Mouse (Mus musculus) liver, embryonic 15.5 days (tissue): ENCODE results near the gene Nedd8. TPM values are rescaled to one million over a fixed set of nuclear protein-coding genes. Genes with fewer than 3 reads are reported as not detected.
A peak's percentile ranks its signal among the peaks of the same experiment; 100 is the strongest.

Experiments
- ATAC-seq: fragments of 200-750 bp; cut with Nextera tagmentation; 2 replicates; pipeline ENCODE4 v1.8.0; 2017; ENCODE audit warnings: moderate number of reproducible peaks, mild to moderate bottlenecking, moderate library complexity; ENCODE audit not compliant: insufficient read depth
- H3K27ac ChIP-seq: fragments of 300-500 bp; sonication (generic); replicated peaks from 2 replicates; pipeline ENCODE4 v1.5.1; 2015; ENCODE audit warnings: mild to moderate bottlenecking, inconsistent platforms
- H3K27me3 ChIP-seq: fragments of 300-500 bp; sonication (generic); 2 replicates; pipeline ENCODE4 v1.6.1; 2015; ENCODE audit warnings: mild to moderate bottlenecking, inconsistent platforms
- H3K36me3 ChIP-seq: fragments of 300-500 bp; sonication (generic); replicated peaks from 2 replicates; pipeline ENCODE4 v1.6.1; 2015; ENCODE audit warnings: moderate library complexity, mild to moderate bottlenecking, inconsistent platforms
- H3K4me1 ChIP-seq: fragments of 300-500 bp; sonication (generic); replicated peaks from 2 replicates; pipeline ENCODE4 v1.6.1; 2015; ENCODE audit warnings: inconsistent platforms
- H3K4me2 ChIP-seq: fragments of 300-500 bp; sonication (generic); 2 replicates; pipeline ENCODE4 v1.6.1; 2015; ENCODE audit warnings: moderate library complexity, mild to moderate bottlenecking, inconsistent platforms
- H3K4me3 ChIP-seq: fragments of 300-500 bp; sonication (generic); replicated peaks from 2 replicates; pipeline ENCODE4 v1.5.1; 2015; ENCODE audit warnings: mild to moderate bottlenecking, inconsistent platforms
- H3K9ac ChIP-seq: fragments of 300-500 bp; sonication (generic); 2 replicates; pipeline ENCODE4 v1.6.1; 2015; ENCODE audit warnings: moderate library complexity, mild to moderate bottlenecking, inconsistent platforms
- H3K9me3 ChIP-seq: fragments of 300-500 bp; sonication (generic); replicated peaks from 2 replicates; pipeline ENCODE4 v1.6.1; 2016; ENCODE audit warnings: inconsistent platforms
- WGBS: fragments of 180-500 bp; shearing (Covaris S2); methylation state at CpG from one replicate; pipeline ENCODE4 v1.1.7; 2015; ENCODE audit warnings: mixed read lengths; ENCODE audit not compliant: insufficient replicate concordance; 5-methylcytosine and 5-hydroxymethylcytosine counted together
- polyA plus RNA-seq: library from polyadenylated mRNA; unstranded; fragments of >200 nt; fragmentation: Nextera tagmentation; extraction: Ambion mirVana; gene quantifications from 2 replicates; pipeline ENCODE4 v1.2.1, GENCODE M21; 2015

Nedd8 gene
- polyA plus RNA-seq = 218 and 233 TPM in 2 replicates

- H3K9ac ChIP-seq = peak within 1 kb of the TSS; percentile 76
- no peaks in the 10 kb centered on the region for H3K27me3 ChIP-seq
- peak within 1 kb of the TSS; percentile 75 for H3K4me2 ChIP-seq
- ATAC-seq = peak; percentile 98
- H3K36me3 ChIP-seq = peaks cover 30% of the 10 kb centered on the region
- H3K4me3 ChIP-seq = peak within 1 kb of the TSS; percentile 79
- H3K9me3 ChIP-seq = no peaks in the 10 kb centered on the region
- under 1% methylated on average over 38 of the region's 38 CpGs for WGBS
- peaks cover 32% of the 10 kb centered on the region for H3K4me1 ChIP-seq
- peak within 1 kb of the TSS; percentile 88 for H3K27ac ChIP-seq
Observed at GRCm38 (mm10) chr14:55671833-55672740, at the start of gene Nedd8, which contains the start of gene Gmpr2. Nedd8 (minus strand) TSS chr14:55672124. Gmpr2 (plus strand) TSS chr14:55671941.

- Histone ChIP-seq H3K4me2 (peak overlapping the region; percentile 87), H3K4me3 (peak overlapping the region; percentile 85)
- ATAC-seq = no peak
Observed at GRCm38 (mm10) chr14:55721076-55721475, 49.2 kb upstream of the Nedd8 start.

GRCm38 (mm10) chr14:55720666-55721065 lies 48.7 kb upstream of the Nedd8 start:
- Histone ChIP-seq H3K9ac (no peak overlapping the region), H3K4me1 (peaks cover 50% of the 10 kb centered on the region), H3K9me3 (no peaks in the 10 kb centered on the region), H3K36me3 (peaks cover 14% of the 10 kb centered on the region; the same call in 1 of the 2 replicates), H3K4me3 (peak overlapping the region; percentile 85; the same call in 1 of the 2 replicates), H3K27ac (peak overlapping the region; percentile 87), H3K27me3 (no peaks in the 10 kb centered on the region), H3K4me2 (peak overlapping the region; percentile 87)
- 91% methylated on average over 12 of the region's 12 CpGs for WGBS
- ATAC-seq = no peak

More at GRCm38 (mm10) chr14:55721076-55721475, 49.2 kb upstream of the Nedd8 start:
- Histone ChIP-seq H3K36me3 (peaks cover 14% of the 10 kb centered on the region; the same call in 1 of the 2 replicates), H3K4me1 (peaks cover 50% of the 10 kb centered on the region), H3K9me3 (no peaks in the 10 kb centered on the region), H3K9ac (peak overlapping the region; percentile 74; the same call in 1 of the 2 replicates), H3K27ac (peak overlapping the region; percentile 87), H3K27me3 (no peaks in the 10 kb centered on the region)
- 70% methylated on average over 6 of the region's 6 CpGs for whole genome bisulfite sequencing

- Histone ChIP-seq H3K4me1 (peaks cover 48% of the 10 kb centered on the region), H3K9ac (no peak overlapping the region), H3K4me2 (no peak overlapping the region), H3K27me3 (no peaks in the 10 kb centered on the region), H3K9me3 (no peaks in the 10 kb centered on the region), H3K4me3 (no peak overlapping the region), H3K36me3 (peaks cover 14% of the 10 kb centered on the region; the same call in 1 of the 2 replicates), H3K27ac (no peak overlapping the region)
- ATAC-seq = no peak
- 79% methylated on average over 6 of the region's 6 CpGs for WGBS
Observed at GRCm38 (mm10) chr14:55719737-55720136, 47.8 kb upstream of the Nedd8 start.

- 67% methylated on average over 8 of the region's 8 CpGs for WGBS
- H3K4me2 ChIP-seq = no peak overlapping the region
- no peak overlapping the region for H3K9ac ChIP-seq
- H3K9me3 ChIP-seq = no peaks in the 10 kb centered on the region
- H3K4me3 ChIP-seq = no peak overlapping the region
- no peak for ATAC-seq
- H3K4me1 ChIP-seq = peaks cover 42% of the 10 kb centered on the region
- peaks cover 12% of the 10 kb centered on the region; the same call in 1 of the 2 replicates for H3K27me3 ChIP-seq
- peaks cover 14% of the 10 kb centered on the region; the same call in 1 of the 2 replicates for H3K36me3 ChIP-seq
- no peak overlapping the region for H3K27ac ChIP-seq
Observed at GRCm38 (mm10) chr14:55716884-55717283, 45.0 kb upstream of the Nedd8 start.

GRCm38 (mm10) chr14:55716271-55716670 lies 44.3 kb upstream of the Nedd8 start:
- Histone ChIP-seq H3K9me3 (no peaks in the 10 kb centered on the region), H3K4me1 (peaks cover 36% of the 10 kb centered on the region), H3K27me3 (peaks cover 12% of the 10 kb centered on the region; the same call in 1 of the 2 replicates), H3K36me3 (peaks cover 14% of the 10 kb centered on the region; the same call in 1 of the 2 replicates), H3K4me2 (no peak overlapping the region), H3K27ac (no peak overlapping the region), H3K9ac (no peak overlapping the region), H3K4me3 (no peak overlapping the region)
- WGBS = 83% methylated on average over 6 of the region's 6 CpGs
- ATAC-seq = no peak

- Histone ChIP-seq H3K27me3 (peaks cover 12% of the 10 kb centered on the region; the same call in 1 of the 2 replicates), H3K36me3 (peaks cover 14% of the 10 kb centered on the region; the same call in 1 of the 2 replicates), H3K4me2 (no peak overlapping the region), H3K9me3 (no peaks in the 10 kb centered on the region), H3K4me1 (peaks cover 34% of the 10 kb centered on the region), H3K4me3 (no peak overlapping the region), H3K9ac (no peak overlapping the region), H3K27ac (no peak overlapping the region)
- no peak for ATAC-seq
- 29% methylated on average over 6 of the region's 6 CpGs for WGBS
Observed at GRCm38 (mm10) chr14:55714893-55715292, 43.0 kb upstream of the Nedd8 start.

- peak; percentile 11; the same call in 1 of the 2 replicates for ATAC-seq
- WGBS = 13% methylated on average over 4 of the region's 4 CpGs
- H3K9ac ChIP-seq = peak within 1 kb of the TSS; percentile 21; the same call in 1 of the 2 replicates
Observed at GRCm38 (mm10) chr14:55713729-55714122, 41.8 kb upstream of the Nedd8 start, which contains the start of gene Tgm1. Tgm1 (minus strand) TSS chr14:55713926.

GRCm38 (mm10) chr14:55713007-55713728 lies 41.2 kb upstream of the Nedd8 start:
- 12% methylated on average over 25 of the region's 25 CpGs for WGBS
- H3K36me3 ChIP-seq = peaks cover 1% of the 10 kb centered on the region; the same call in 1 of the 2 replicates
- peak overlapping the region; percentile 21; the same call in 1 of the 2 replicates for H3K9ac ChIP-seq
- peak; percentile 66 for ATAC-seq
- H3K4me2 ChIP-seq = peak overlapping the region; percentile 66
- peaks cover 34% of the 10 kb centered on the region for H3K4me1 ChIP-seq
- H3K9me3 ChIP-seq = no peaks in the 10 kb centered on the region
- no peak overlapping the region for H3K27ac ChIP-seq
- H3K27me3 ChIP-seq = peaks cover 12% of the 10 kb centered on the region; the same call in 1 of the 2 replicates
- H3K4me3 ChIP-seq = peak overlapping the region; percentile 43

More at GRCm38 (mm10) chr14:55713729-55714122, 41.8 kb upstream of the Nedd8 start, which contains the start of gene Tgm1:
- Histone ChIP-seq H3K4me3 (peak within 1 kb of the TSS; percentile 43), H3K27me3 (peaks cover 12% of the 10 kb centered on the region; the same call in 1 of the 2 replicates), H3K36me3 (peaks cover 7% of the 10 kb centered on the region; the same call in 1 of the 2 replicates), H3K9me3 (no peaks in the 10 kb centered on the region), H3K4me1 (peaks cover 34% of the 10 kb centered on the region), H3K4me2 (peak within 1 kb of the TSS; percentile 66), H3K27ac (no peak within 1 kb of the TSS)

- Histone ChIP-seq H3K4me3 (no peak overlapping the region), H3K4me1 (peaks cover 44% of the 10 kb centered on the region), H3K9me3 (no peaks in the 10 kb centered on the region), H3K36me3 (no peaks in the 10 kb centered on the region), H3K27me3 (peaks cover 12% of the 10 kb centered on the region; the same call in 1 of the 2 replicates), H3K4me2 (no peak overlapping the region), H3K9ac (no peak overlapping the region), H3K27ac (no peak overlapping the region)
- WGBS = 74% methylated on average over 7 of the region's 7 CpGs
- ATAC-seq = no peak
Observed at GRCm38 (mm10) chr14:55711786-55712185, 39.9 kb upstream of the Nedd8 start.
